Mouse (Mus musculus): ENCODE measurements around the gene Eif4g3. TPM values are rescaled to one million over a fixed set of nuclear protein-coding genes. Genes with fewer than 3 reads are reported as not detected.

The Eif4g3 gene
- polyA plus RNA-seq, 1 experiment from 2014 or later, result 97.4 TPM

- H3K27ac ChIP-seq, result no peak overlapping the region
- peaks cover 28% of the 10 kb centered on the region for H3K36me3 ChIP-seq (ENCODE audit: inconsistent target)
- no peak overlapping the region for H3K4me3 ChIP-seq (ENCODE audit: inconsistent target)
- WGBS (ENCODE audit: missing documents), result 95% methylated on average over 9 of the region's 9 CpGs
- peaks cover 96% of the 10 kb centered on the region for H3K79me2 ChIP-seq (ENCODE audit: inconsistent target)
These were observed 30.7 kb downstream of the Eif4g3 start for GRCm38 (mm10) chr4:138023403-138024100.

- no peak overlapping the region for H3K27ac ChIP-seq
- 91% methylated on average over 6 of the region's 6 CpGs for WGBS (ENCODE audit: missing documents)
- H3K79me2 ChIP-seq (ENCODE audit: inconsistent target), result peaks cover 91% of the 10 kb centered on the region
- H3K4me3 ChIP-seq (ENCODE audit: inconsistent target), result no peak overlapping the region
- peaks cover 48% of the 10 kb centered on the region for H3K36me3 ChIP-seq (ENCODE audit: inconsistent target)
These were observed 36.3 kb downstream of the Eif4g3 start for GRCm38 (mm10) chr4:138029168-138029567.

GRCm38 (mm10) chr4:138031828-138032227 is 39.0 kb downstream of the Eif4g3 start:
- Histone ChIP-seq H3K4me3 (ENCODE audit: inconsistent target) (no peak overlapping the region), H3K27ac (no peak overlapping the region), H3K36me3 (ENCODE audit: inconsistent target) (peaks cover 47% of the 10 kb centered on the region), H3K79me2 (ENCODE audit: inconsistent target) (peaks cover 93% of the 10 kb centered on the region)
- WGBS (ENCODE audit: missing documents), result 95% methylated on average over 10 of the region's 10 CpGs

- H3K79me2 ChIP-seq (ENCODE audit: inconsistent target), result peaks cover 93% of the 10 kb centered on the region
- H3K27ac ChIP-seq, result no peak overlapping the region
- H3K36me3 ChIP-seq (ENCODE audit: inconsistent target), result peaks cover 40% of the 10 kb centered on the region
- H3K4me3 ChIP-seq (ENCODE audit: inconsistent target), result no peak overlapping the region
- WGBS (ENCODE audit: missing documents), result 85% methylated on average over 4 of the region's 4 CpGs
These were observed 41.0 kb downstream of the Eif4g3 start for GRCm38 (mm10) chr4:138033871-138034270.

- WGBS (ENCODE audit: missing documents), result 96% methylated on average over 9 of the region's 9 CpGs
- H3K4me3 ChIP-seq (ENCODE audit: inconsistent target), result no peak overlapping the region
- no peak overlapping the region for H3K27ac ChIP-seq
- H3K79me2 ChIP-seq (ENCODE audit: inconsistent target), result peaks cover 100% of the 10 kb centered on the region
- H3K36me3 ChIP-seq (ENCODE audit: inconsistent target), result peaks cover 34% of the 10 kb centered on the region
These were observed 42.8 kb downstream of the Eif4g3 start for GRCm38 (mm10) chr4:138035435-138036120.

GRCm38 (mm10) chr4:138037110-138037509 is 44.3 kb downstream of the Eif4g3 start:
- no peak overlapping the region for H3K27ac ChIP-seq
- 95% methylated on average over 8 of the region's 8 CpGs for WGBS (ENCODE audit: missing documents)
- H3K79me2 ChIP-seq (ENCODE audit: inconsistent target), result peaks cover 85% of the 10 kb centered on the region
- peaks cover 19% of the 10 kb centered on the region; the same call in 1 of the 2 replicates for H3K36me3 ChIP-seq (ENCODE audit: inconsistent target)
- no peak overlapping the region for H3K4me3 ChIP-seq (ENCODE audit: inconsistent target)

GRCm38 (mm10) chr4:138037896-138038295 is 45.1 kb downstream of the Eif4g3 start:
- no peak overlapping the region for H3K27ac ChIP-seq
- peaks cover 84% of the 10 kb centered on the region for H3K79me2 ChIP-seq (ENCODE audit: inconsistent target)
- peaks cover 11% of the 10 kb centered on the region; the same call in 1 of the 2 replicates for H3K36me3 ChIP-seq (ENCODE audit: inconsistent target)
- 94% methylated on average over 1 of the region's 1 CpGs for WGBS (ENCODE audit: missing documents)
- H3K4me3 ChIP-seq (ENCODE audit: inconsistent target), result no peak overlapping the region

- Histone ChIP-seq H3K36me3 (ENCODE audit: inconsistent target) (peaks cover 11% of the 10 kb centered on the region; the same call in 1 of the 2 replicates), H3K4me3 (ENCODE audit: inconsistent target) (no peak overlapping the region), H3K79me2 (ENCODE audit: inconsistent target) (peaks cover 84% of the 10 kb centered on the region), H3K27ac (no peak overlapping the region)
- WGBS (ENCODE audit: missing documents), result 90% methylated on average over 13 of the region's 13 CpGs
These were observed 45.8 kb downstream of the Eif4g3 start for GRCm38 (mm10) chr4:138038365-138039274.

- H3K79me2 ChIP-seq (ENCODE audit: inconsistent target), result peaks cover 78% of the 10 kb centered on the region
- 93% methylated on average over 8 of the region's 9 CpGs for WGBS (ENCODE audit: missing documents)
- no peak overlapping the region for H3K4me3 ChIP-seq (ENCODE audit: inconsistent target)
- H3K36me3 ChIP-seq (ENCODE audit: inconsistent target), result peaks cover 11% of the 10 kb centered on the region; the same call in 1 of the 2 replicates
- no peak overlapping the region for H3K27ac ChIP-seq
These were observed 46.4 kb downstream of the Eif4g3 start for GRCm38 (mm10) chr4:138039275-138039651.

- Histone ChIP-seq H3K36me3 (ENCODE audit: inconsistent target) (peaks cover 16% of the 10 kb centered on the region; the same call in 1 of the 2 replicates), H3K4me3 (ENCODE audit: inconsistent target) (no peak overlapping the region), H3K79me2 (ENCODE audit: inconsistent target) (peaks cover 73% of the 10 kb centered on the region), H3K27ac (peak overlapping the region; percentile 98)
- WGBS (ENCODE audit: missing documents), result 85% methylated on average over 3 of the region's 3 CpGs
These were observed 47.8 kb downstream of the Eif4g3 start for GRCm38 (mm10) chr4:138040589-138040988.

- Histone ChIP-seq H3K27ac (peak overlapping the region; percentile 98), H3K79me2 (ENCODE audit: inconsistent target) (peaks cover 65% of the 10 kb centered on the region), H3K36me3 (ENCODE audit: inconsistent target) (peaks cover 13% of the 10 kb centered on the region; the same call in 1 of the 2 replicates), H3K4me3 (ENCODE audit: inconsistent target) (peak overlapping the region; percentile 3; the same call in 1 of the 2 replicates)
- WGBS (ENCODE audit: missing documents), result 45% methylated on average over 12 of the region's 12 CpGs
These were observed 48.9 kb downstream of the Eif4g3 start for GRCm38 (mm10) chr4:138041566-138042256.

GRCm38 (mm10) chr4:138042257-138042589 is 49.4 kb downstream of the Eif4g3 start:
- WGBS (ENCODE audit: missing documents), result 92% methylated on average over 2 of the region's 2 CpGs

GRCm38 (mm10) chr4:138042625-138043024 is 49.8 kb downstream of the Eif4g3 start:
- Histone ChIP-seq H3K36me3 (ENCODE audit: inconsistent target) (peaks cover 17% of the 10 kb centered on the region; the same call in 1 of the 2 replicates), H3K4me3 (ENCODE audit: inconsistent target) (no peak overlapping the region), H3K79me2 (ENCODE audit: inconsistent target) (peaks cover 62% of the 10 kb centered on the region), H3K27ac (peak overlapping the region; percentile 98)
- 97% methylated on average over 5 of the region's 5 CpGs for WGBS (ENCODE audit: missing documents)

More at GRCm38 (mm10) chr4:138042257-138042589, 49.4 kb downstream of the Eif4g3 start:
- Histone ChIP-seq H3K79me2 (ENCODE audit: inconsistent target) (peaks cover 65% of the 10 kb centered on the region), H3K36me3 (ENCODE audit: inconsistent target) (peaks cover 13% of the 10 kb centered on the region; the same call in 1 of the 2 replicates), H3K4me3 (ENCODE audit: inconsistent target) (peak overlapping the region; percentile 3; the same call in 1 of the 2 replicates), H3K27ac (peak overlapping the region; percentile 98)

Measured in macrophage (primary cell).